In genomic region chr5:112516527-112516926, GRCm38 (mm10) we compare ENCODE assay signal across 17 mouse cellular contexts.
DNase-seq lines count a peak whose midpoint lies in the region; ATAC-seq and TF ChIP-seq lines count a peak whose summit lies in the region.
"Had no signal": no experiment of that assay in that cellular context is flagged by ENCODE, and none has a peak within 500 bp of the region (broad histone marks: within the 10 kb centered on the region; RNA-seq: fewer than 3 reads in every experiment).

No protein-coding gene starts in this region.

- DNase-seq in cerebellum, adult 2 months, result no peak
- DNase-seq in cerebellum, adult 9-11 months, result no peak
- no peak for DNase-seq in lung, postnatal 0 days (ENCODE audit: low spot score)
- no peak for DNase-seq in lung, postnatal 36 days
- DNase-seq in ES-E14 (ENCODE audit: low read depth, low spot score), result peak; percentile 54
- peak; percentile 8 for DNase-seq in splenic B cell, adult 2 months (ENCODE audit: low read depth, low spot score)
- DNase-seq in right cerebral cortex, adult 18-20 months, result no peak
- DNase-seq in ovary, postnatal 10 days (ENCODE audit: low spot score), result no peak
- DNase-seq: heart, adult 11 months; kidney, adult 18-20 months; kidney, postnatal 4 days had no signal

- no peaks in the 10 kb centered on the region for H3K27me3 ChIP-seq in cerebellum, adult 2 months (ENCODE audit: control insufficient read depth, insufficient read depth, low read length)
- no peaks in the 10 kb centered on the region for H3K27me3 ChIP-seq in lung, postnatal 0 days (replicated peaks; ENCODE audit: insufficient read depth, low read length)
- no peaks in the 10 kb centered on the region for H3K27me3 ChIP-seq in splenic B cell, adult 2 months (ENCODE audit: control insufficient read depth, insufficient read depth, low read length, poor library complexity, severe bottlenecking)
- H3K27me3 ChIP-seq: hindbrain, embryonic 13.5 days; neural tube, embryonic 13.5 days; stomach, embryonic 15.5 days had no signal

- peaks cover 27% of the 10 kb centered on the region for H3K4me1 ChIP-seq in cerebellum, adult 2 months (ENCODE audit: control insufficient read depth, insufficient read depth, low read length)
- H3K4me1 ChIP-seq in lung, postnatal 0 days (ENCODE audit: insufficient read depth, low read depth, low read length), result no peaks in the 10 kb centered on the region
- peaks cover 0 to 7% of the 10 kb centered on the region in 2 experiments; a peak in 1 of 4 replicates for H3K4me1 ChIP-seq in ES-E14 (ENCODE audit: control insufficient read depth in 2 of 2, insufficient read depth in 2 of 2, low read length in 2 of 2, poor library complexity in 1 of 2)

- no peaks in the 10 kb centered on the region for H3K36me3 ChIP-seq in lung, postnatal 0 days (ENCODE audit: insufficient read depth, low read length)
- H3K36me3 ChIP-seq in ES-E14 (ENCODE audit: control insufficient read depth, insufficient read depth, low read length, poor library complexity, severe bottlenecking), result no peaks in the 10 kb centered on the region
- H3K36me3 ChIP-seq in splenic B cell, adult 2 months (ENCODE audit: control insufficient read depth, insufficient read depth, low read length, poor library complexity, severe bottlenecking), result no peaks in the 10 kb centered on the region
- H3K36me3 ChIP-seq: hindbrain, embryonic 13.5 days; limb, embryonic 12.5 days; neural tube, embryonic 13.5 days; stomach, embryonic 15.5 days had no signal

- no peaks in the 10 kb centered on the region for H3K9me3 ChIP-seq in lung, postnatal 0 days (ENCODE audit: low read length)
- H3K9me3 ChIP-seq in ES-E14 (ENCODE audit: control insufficient read depth, insufficient read depth, low read depth, low read length), result no peaks in the 10 kb centered on the region
- H3K9me3 ChIP-seq: hindbrain, embryonic 13.5 days; limb, embryonic 12.5 days; neural tube, embryonic 13.5 days; stomach, embryonic 15.5 days had no signal

- ATAC-seq in lung, postnatal 0 days, result no peak
- ATAC-seq: forebrain, embryonic 14.5 days had no signal

- TF ChIP-seq CTCF in cerebellum, adult 2 months (IDR thresholded peaks at IDR 0.05; ENCODE audit: borderline replicate concordance, insufficient read depth, low read depth, low read length), result peak; percentile 20; the same call in 1 of the 2 replicates
- TF ChIP-seq CTCF in lung, postnatal 0 days (IDR thresholded peaks at IDR 0.05), result peak; percentile 13; the same call in 1 of the 2 replicates

- no peak overlapping the region for H3K4me3 ChIP-seq in cerebellum, adult 2 months (replicated peaks; ENCODE audit: insufficient read depth, low read depth, low read length)
- H3K4me3 ChIP-seq in lung, postnatal 0 days (ENCODE audit: low read depth, low read length), result no peak overlapping the region
- no peak overlapping the region for H3K4me3 ChIP-seq in ES-E14 (ENCODE audit: insufficient read depth in 1 of 2, low read depth in 1 of 2, low read length in 2 of 2, poor library complexity in 1 of 2, severe bottlenecking in 1 of 2)
- H3K4me3 ChIP-seq: hindbrain, embryonic 13.5 days; limb, embryonic 12.5 days; neural tube, embryonic 13.5 days; stomach, embryonic 15.5 days had no signal

- WGBS in cerebellum, adult 2 months, result 96% methylated on average over 3 of the region's 3 CpGs
- WGBS in lung, postnatal 0 days, result 93% methylated on average over 3 of the region's 3 CpGs

- no peak overlapping the region for H3K9ac ChIP-seq in lung, postnatal 0 days (replicated peaks; ENCODE audit: low read depth)
- H3K9ac ChIP-seq in ES-E14 (ENCODE audit: insufficient read depth, low read depth, low read length, poor library complexity, severe bottlenecking), result no peak overlapping the region
- H3K9ac ChIP-seq: hindbrain, embryonic 13.5 days; limb, embryonic 12.5 days; lung, embryonic 14.5 days; neural tube, embryonic 13.5 days; stomach, embryonic 15.5 days had no signal

- TF ChIP-seq EP300 in lung, postnatal 0 days (IDR thresholded peaks at IDR 0.05), result no peak

- no peak overlapping the region for H3K27ac ChIP-seq in cerebellum, adult 2 months (ENCODE audit: insufficient read depth, low read length)
- no peak overlapping the region for H3K27ac ChIP-seq in lung, postnatal 0 days (ENCODE audit: low read length)
- no peak overlapping the region for H3K27ac ChIP-seq in ES-E14 (ENCODE audit: insufficient read depth, low read depth, low read length, poor library complexity, severe bottlenecking)
- H3K27ac ChIP-seq: hindbrain, embryonic 13.5 days; limb, embryonic 12.5 days; neural tube, embryonic 13.5 days; stomach, embryonic 15.5 days had no signal

- no peak overlapping the region for H3K4me2 ChIP-seq in lung, postnatal 0 days (replicated peaks; ENCODE audit: low read depth, low read length)
- H3K4me2 ChIP-seq: hindbrain, embryonic 13.5 days; limb, embryonic 12.5 days; lung, embryonic 14.5 days; neural tube, embryonic 13.5 days; stomach, embryonic 15.5 days had no signal

- in situ Hi-C loops in ES-E14 (cut with MboI; ENCODE audit: low sequenced_read_pairs in 2 of 2, unreplicated experiment in 2 of 2), result no loop called here

- no peak for TF ChIP-seq POLR2A in cerebellum, adult 2 months (IDR thresholded peaks at IDR 0.05; ENCODE audit: borderline replicate concordance, insufficient read depth, low read length)

TF ChIP-seq in ES-E14, 5 proteins besides CTCF, POLR2A, EP300 and RAD21:
- TF ChIP-seq MAFK (IDR thresholded peaks at IDR 0.05; ENCODE audit: insufficient read depth, low read depth, low read length) (no peak), CHD2 (IDR thresholded peaks at IDR 0.05; ENCODE audit: low read depth, low read length) (no peak), ZC3H11A (IDR thresholded peaks at IDR 0.05; ENCODE audit: borderline replicate concordance, low read depth, low read length) (no peak), HCFC1 (IDR thresholded peaks at IDR 0.05; ENCODE audit: borderline replicate concordance, insufficient read depth, low read length) (no peak), ZNF384 (IDR thresholded peaks at IDR 0.05; ENCODE audit: low read depth, low read length) (no peak)

Comparison
In these comparisons a context has a peak if more than half of its experiments do, and no peak if none do; other contexts are left out.
1. DNase-seq: peak in ES-E14 (single experiment) and splenic B cell, adult 2 months (single experiment); none in cerebellum, adult 2 months (0 of 2), cerebellum, adult 9-11 months (single experiment), lung, postnatal 0 days (single experiment), lung, postnatal 36 days (single experiment), right cerebral cortex, adult 18-20 months (single experiment) and ovary, postnatal 10 days (single experiment).